Mouse (Mus musculus): ENCODE measurements around the gene Areg.

Gene Areg

DNA sequence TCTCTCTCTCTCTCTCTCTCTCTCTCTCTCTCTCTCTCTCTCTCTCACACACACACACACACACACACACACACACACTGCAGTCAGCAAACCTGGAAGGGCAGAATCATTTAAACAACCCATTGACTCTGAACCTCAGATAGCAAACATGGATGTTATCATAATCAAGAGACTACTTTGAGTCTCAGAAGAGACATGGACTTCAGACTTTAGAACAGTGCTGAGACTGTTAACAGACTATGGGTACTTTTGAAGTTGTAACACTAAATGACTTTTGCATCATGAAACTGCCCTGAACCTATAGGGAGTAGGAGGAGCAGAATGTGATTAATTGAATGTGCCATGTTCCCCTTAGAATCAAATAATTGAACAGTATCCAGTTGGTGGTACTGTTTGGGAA is 37.0 kb downstream of the Areg start:
- DNase-seq, result no peak

DNA sequence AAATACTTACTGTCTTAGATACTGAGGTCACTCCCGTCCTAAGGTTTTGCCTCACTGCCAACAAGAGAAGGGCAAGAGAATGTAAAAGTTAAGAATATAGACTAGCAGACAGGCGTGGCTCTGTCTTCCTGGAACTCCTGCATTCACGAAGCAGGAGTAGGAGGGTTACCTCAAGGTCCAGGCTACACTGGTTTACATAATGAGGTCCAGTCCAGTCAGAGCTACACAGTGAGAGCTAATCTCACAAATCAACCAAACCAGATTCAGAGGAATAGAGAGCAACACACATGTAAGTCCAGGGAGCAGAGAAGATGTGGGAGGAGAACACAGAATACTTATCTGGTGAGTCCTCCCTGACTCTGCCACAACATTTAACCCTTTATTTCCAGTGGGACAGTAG is 55.2 kb downstream of the Areg start:
- DNase-seq, result no peak
